Mouse (Mus musculus): ENCODE measurements around the gene Fgfr1op.
"Not testable (repeated sequence)": the region's sequence is repeated elsewhere in the genome, so short reads cannot be mapped to it uniquely, and the experiment has no call there.

- not testable (repeated sequence) for TF ChIP-seq CTCF, EP300 (IDR thresholded peaks at IDR 0.05; ENCODE audit: low read depth)
Observed at GRCm38 (mm10) chr17:8129578-8129977, 35.7 kb upstream of the Fgfr1op start.
